Mouse (Mus musculus) right cerebral cortex, postnatal 36 days (tissue): ENCODE measurements around the gene Tiprl.

Experiments
- DNase-seq, 2 experiments: peaks; one replicate each; pipeline ENCODE4 v3.0.0; 2022; ENCODE audit warnings: low spot score in 2 of 2, mixed read lengths in 1 of 2

Tiprl gene

DNA sequence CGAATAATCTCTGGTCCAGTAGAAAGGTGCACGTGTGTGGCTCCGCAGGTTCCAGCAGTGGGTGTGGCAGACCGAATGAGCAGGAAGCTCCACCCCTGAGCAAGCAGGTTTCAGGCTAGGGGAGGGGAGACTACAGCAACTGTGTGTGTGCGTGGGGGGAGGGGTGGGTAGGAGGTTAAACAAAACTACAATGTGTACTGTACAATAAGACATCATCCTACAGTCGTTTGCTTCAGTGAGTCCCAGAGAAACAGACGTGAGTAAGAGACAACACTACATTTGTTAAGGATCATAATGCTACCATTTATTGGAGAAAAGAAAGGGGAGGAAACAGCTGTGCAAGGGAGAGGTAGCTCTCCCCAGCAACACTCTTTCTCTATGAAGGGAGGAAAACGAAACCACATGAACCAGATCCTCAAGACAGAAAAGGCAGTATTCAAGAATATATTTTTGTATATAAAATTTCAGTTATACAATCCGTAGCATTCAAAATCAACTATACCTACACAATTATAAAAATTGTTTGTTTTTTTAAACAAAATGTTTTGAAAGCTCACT is 62.7 kb downstream of the Tiprl start:
- DNase-seq: no peak

DNA sequence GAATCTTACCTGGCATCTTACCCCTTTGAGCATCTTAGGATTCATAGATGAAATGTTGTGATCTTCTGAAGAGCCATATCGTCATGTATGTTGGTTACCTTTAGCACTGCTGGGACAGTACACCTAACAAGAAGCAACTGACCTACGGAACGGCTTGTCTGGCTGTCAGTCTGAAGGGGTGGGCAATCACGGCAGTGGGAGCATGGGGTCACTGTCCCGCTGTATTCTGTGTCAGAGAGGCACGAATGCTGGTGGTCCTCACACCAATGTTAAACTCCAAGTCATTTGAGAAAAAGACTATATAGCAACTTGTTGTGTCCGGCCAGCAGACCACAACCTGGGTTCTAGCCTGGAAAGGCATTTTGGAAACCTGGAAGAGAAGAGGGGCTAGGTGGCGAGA is 65.5 kb downstream of the Tiprl start:
- no peak for DNase-seq

GRCm38 (mm10) chr1:165170157-165170556 is 66.6 kb downstream of the Tiprl start:
- DNase-seq: no peak

GRCm38 (mm10) chr1:165169462-165169861 is 67.3 kb downstream of the Tiprl start:
- DNase-seq: no peak

DNA sequence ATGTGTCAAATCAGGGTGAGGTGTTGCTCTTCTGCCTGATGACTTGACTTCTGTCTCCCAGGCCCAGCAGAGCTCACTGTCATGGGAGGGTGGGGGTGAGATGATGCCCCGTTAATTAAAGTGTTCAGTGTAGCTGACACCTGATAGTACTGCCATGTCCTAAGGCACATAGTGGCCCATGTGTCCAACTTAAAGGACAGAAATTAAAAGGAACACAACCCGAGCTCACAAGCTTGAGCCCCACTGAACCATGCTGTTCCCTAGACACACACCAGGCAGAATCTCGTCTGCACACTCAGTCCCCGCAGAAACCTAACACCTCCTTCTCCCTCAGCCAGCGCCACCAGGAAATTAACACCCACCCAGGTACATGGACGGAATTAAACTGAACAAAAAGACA is 71.9 kb downstream of the Tiprl start:
- no peak for DNase-seq
